Mouse (Mus musculus): Measurements from ENCODE around the gene Srsf9. TPM values are rescaled to one million over a fixed set of nuclear protein-coding genes. Genes with fewer than 3 reads are reported as not detected.

Srsf9 gene
- total RNA-seq, 2 experiments from 2014 or later, result 83.9 to 87.4 TPM

GRCm38 (mm10) chr5:115319004-115319940, 7.7 kb upstream of the Srsf9 start:
- DNase-seq (ENCODE audit: low spot score in 2 of 2), result peak; percentile 26 to 68

DNA sequence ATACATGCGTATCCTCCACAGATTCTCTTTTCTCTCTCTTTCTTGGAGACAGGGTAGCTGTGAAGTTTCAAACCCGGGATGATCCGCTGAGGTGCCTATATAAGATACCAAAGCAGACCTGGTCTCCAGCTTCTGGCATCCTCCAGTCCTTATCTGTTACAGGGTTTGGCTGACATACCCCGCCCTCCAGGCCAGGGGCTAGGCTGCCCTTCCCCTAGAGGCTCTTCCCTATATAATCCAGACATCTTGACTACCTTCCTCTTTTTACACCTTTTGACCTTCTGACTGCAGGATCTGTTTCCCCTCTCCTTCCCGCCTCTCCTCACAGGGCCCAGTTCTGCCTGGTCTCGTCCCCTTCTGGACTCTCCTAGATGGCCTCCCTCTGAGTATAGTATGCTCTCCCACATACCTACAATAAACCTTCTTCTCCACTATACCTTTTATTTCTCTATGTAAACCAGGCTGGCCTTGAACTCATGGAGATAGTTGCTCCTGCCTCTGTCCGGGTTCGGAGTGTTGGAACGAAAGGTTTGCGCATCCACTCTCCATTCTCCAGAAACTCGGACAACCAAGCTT, 633 bp upstream of the Srsf9 start:
- no peak for DNase-seq (ENCODE audit: low spot score in 2 of 2)

- DNase-seq (ENCODE audit: low spot score in 2 of 2), result no peak
Measured at GRCm38 (mm10) chr5:115327610-115328548, 902 bp downstream of the Srsf9 start.

GRCm38 (mm10) chr5:115330955-115331354, 4.0 kb downstream of the Srsf9 start:
- DNase-seq (ENCODE audit: low spot score in 2 of 2), result no peak

- no peak for DNase-seq (ENCODE audit: low spot score in 2 of 2)
Measured at GRCm38 (mm10) chr5:115333626-115334025, 6.6 kb downstream of the Srsf9 start.

GRCm38 (mm10) chr5:115340007-115340406, 13.0 kb downstream of the Srsf9 start:
- DNase-seq (ENCODE audit: low spot score in 2 of 2), result no peak

DNA sequence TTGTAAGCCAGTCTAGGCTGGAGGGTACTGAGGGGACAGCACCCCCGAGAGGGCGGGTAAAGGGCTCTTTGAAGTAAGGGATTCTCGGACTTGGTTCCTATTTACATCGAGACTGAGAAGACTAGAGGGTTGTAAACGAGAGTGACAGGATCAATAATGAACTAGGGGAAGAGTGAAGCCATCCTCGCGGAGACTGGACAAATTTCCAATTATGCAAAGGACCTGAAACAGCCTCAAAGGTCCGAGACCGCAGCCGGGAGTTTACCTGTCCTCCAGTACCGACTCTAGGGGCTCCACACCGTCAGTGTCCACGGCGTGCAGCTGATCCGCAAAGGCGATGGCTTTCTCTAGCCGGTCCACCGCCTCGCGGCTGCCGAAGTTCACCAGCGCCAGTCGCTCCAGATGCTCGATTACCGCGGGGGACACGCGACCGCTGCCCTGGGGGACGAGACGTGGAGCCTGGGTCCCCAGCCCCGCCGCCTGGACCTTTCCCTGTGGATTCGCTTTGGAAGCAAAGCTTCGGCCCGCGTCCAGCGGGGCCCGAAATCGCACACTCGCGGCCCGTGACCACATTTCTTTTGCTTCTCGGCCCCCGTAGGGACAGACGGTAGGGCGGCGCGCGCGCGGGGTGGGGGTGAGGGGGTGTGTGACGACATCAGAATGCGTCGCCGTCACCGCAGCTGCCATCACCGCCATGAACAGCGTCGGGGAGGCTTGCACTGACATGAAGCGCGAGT, 13.8 kb downstream of the Srsf9 start, which contains the start of the genes Gatc and Triap1:
Gene Gatc, minus strand, starts transcription at position 602 of the 737 bp plus-strand sequence.
Gene Triap1, plus strand, starts transcription at position 649 of the 737 bp plus-strand sequence.
- DNase-seq (ENCODE audit: low spot score in 2 of 2), result peak; percentile 82 to 87

DNA sequence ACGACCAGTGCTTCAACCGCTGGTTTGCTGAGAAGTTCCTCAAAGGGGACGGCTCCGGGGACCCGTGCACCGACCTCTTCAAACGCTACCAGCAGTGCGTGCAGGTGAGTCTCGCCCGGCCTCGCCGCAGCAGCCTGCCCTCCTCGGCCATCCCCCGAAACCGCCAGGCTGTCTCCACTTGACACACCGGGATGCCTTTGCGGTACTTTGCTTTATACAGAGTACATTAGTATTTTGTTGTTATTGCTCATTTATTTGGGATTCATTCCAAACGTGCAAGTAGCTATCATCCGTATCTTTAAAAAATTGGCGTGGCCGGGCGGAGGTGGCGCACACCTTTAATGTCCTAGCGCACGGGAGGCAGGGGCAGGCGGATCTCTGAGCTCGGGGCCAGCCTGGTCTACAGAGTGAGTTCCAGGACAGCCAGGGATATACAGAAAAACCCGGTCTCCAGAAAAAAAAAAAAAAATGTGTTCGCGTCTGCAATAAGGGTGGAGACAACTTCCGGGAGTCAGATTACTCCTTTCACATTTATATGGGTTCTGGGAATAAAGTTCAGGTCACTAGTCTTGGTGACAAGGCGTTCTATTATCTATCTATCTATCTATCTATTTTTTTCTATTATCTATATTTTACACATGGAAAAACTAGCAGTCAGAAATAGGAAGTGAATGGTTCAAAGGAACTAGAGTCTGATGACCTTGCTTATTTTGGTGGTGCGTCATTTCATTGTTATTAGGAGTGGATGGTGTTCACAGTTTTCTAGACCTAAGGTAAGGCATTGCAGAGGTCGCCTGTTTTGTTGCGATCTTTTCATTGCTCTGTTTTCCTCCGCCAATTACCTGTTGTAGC, 14.6 kb downstream of the Srsf9 start:
- DNase-seq (ENCODE audit: low spot score in 2 of 2), result no peak

- peak; percentile 42 to 63 for DNase-seq (ENCODE audit: low spot score in 2 of 2)
Measured at GRCm38 (mm10) chr5:115347564-115347963, 20.6 kb downstream of the Srsf9 start.

DNA sequence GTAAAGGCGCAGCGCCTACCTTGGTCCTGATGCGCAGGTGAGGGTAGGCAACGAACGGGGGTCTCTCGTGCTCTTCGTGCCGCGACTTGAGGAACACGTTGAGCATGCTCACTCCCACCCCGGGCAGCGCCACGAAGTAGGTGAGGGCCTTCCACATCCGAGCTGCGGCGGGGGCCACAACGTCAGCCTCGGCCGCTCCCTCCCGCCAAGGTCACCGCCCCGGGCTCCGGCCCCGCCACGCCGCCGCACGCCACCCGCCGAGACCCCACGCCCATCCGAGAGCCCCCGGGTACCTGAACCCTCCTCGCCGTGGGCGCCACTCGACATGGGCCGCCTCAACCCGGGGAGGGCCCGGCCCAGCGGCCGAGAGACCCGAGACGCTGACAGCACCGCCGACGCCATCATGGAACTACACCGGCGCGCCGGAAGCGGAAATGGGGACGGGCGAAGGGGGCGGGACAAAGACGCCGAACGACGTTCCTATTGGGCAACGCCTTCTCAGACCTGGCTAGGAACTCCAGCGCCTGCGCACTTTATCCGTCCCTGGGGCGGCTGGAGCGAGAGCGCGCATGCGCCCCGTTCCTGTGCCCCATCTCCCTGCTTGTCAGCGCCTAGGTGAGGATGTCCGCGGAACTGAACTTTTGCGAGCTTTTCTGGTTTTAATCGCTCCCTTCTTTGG, 21.7 kb downstream of the Srsf9 start, which contains the start of gene Cox6a1:
Gene Cox6a1, minus strand, starts transcription at position 436 of the 679 bp plus-strand sequence.
- DNase-seq (ENCODE audit: low spot score in 2 of 2), result peak; percentile 96 to 98

GRCm38 (mm10) chr5:115349225-115349555, 22.2 kb downstream of the Srsf9 start:
- DNase-seq (ENCODE audit: low spot score in 2 of 2), result no peak

DNA sequence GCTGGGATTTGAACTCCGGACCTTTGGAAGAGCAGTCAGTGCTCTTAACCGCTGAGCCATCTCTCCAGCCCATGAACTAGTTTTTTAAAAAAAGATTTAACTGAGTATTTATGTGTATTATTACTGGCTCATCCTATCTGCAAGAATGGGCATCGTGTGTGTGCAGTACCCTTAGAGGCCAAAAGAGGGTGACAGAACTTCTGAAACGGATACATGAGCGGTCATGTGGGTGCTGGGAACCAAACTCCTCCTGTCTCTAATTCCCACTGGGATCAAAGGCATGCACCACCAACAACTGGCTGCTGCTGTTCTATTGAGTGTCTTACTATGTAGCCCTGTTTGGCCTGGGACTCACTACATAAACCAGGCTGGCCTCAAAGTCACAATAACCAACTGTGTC, 24.4 kb downstream of the Srsf9 start:
- no peak for DNase-seq (ENCODE audit: low spot score in 2 of 2)

- DNase-seq (ENCODE audit: low spot score in 2 of 2), result no peak
Measured at GRCm38 (mm10) chr5:115355070-115355469, 28.1 kb downstream of the Srsf9 start.

- DNase-seq (ENCODE audit: low spot score in 2 of 2), result peak; percentile 80 to 85
Measured at GRCm38 (mm10) chr5:115358872-115359271, 31.9 kb downstream of the Srsf9 start.

DNA sequence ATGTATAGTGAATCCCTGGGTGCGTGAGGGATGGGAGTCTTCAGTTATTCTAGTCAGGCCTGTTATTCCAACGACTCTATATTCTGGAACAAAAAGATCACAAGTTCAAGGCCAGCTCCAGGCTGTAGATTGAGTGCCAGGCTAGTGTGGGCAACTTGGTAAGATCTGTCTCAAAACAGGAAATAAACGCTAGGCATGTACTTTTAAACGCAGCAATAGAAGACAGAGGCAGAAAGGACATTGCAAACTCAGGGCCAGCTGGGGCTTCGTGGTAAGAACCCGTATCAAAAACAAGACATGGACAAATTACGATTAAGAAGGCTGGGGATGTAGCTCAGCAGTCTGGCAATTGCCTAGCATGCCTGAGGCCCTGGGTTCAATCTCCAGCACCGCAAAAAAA, 32.5 kb downstream of the Srsf9 start:
- no peak for DNase-seq (ENCODE audit: low spot score in 2 of 2)

- no peak for DNase-seq (ENCODE audit: low spot score in 2 of 2)
Measured at GRCm38 (mm10) chr5:115359851-115360372, 32.9 kb downstream of the Srsf9 start.

DNA sequence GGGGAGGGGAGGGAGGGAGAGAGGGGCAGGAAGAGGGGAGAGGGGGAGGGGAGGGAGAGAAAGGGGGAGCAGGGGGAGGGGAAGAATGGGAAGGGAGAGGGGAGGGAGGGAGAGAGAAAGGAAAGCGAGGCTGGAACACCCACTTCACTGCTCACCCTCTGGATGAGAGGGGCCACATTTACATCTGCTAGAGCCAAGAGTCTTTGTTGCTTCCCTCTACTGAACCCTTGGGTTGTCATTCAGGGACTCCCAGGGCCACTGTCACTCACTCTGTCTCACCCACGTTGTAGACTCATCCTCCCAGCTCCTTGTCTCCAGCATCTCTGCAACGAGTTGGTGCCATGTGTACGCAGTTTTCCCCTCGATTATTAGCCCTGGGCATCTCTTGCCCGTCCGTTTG, 35.2 kb downstream of the Srsf9 start:
- DNase-seq (ENCODE audit: low spot score in 2 of 2), result no peak

DNA sequence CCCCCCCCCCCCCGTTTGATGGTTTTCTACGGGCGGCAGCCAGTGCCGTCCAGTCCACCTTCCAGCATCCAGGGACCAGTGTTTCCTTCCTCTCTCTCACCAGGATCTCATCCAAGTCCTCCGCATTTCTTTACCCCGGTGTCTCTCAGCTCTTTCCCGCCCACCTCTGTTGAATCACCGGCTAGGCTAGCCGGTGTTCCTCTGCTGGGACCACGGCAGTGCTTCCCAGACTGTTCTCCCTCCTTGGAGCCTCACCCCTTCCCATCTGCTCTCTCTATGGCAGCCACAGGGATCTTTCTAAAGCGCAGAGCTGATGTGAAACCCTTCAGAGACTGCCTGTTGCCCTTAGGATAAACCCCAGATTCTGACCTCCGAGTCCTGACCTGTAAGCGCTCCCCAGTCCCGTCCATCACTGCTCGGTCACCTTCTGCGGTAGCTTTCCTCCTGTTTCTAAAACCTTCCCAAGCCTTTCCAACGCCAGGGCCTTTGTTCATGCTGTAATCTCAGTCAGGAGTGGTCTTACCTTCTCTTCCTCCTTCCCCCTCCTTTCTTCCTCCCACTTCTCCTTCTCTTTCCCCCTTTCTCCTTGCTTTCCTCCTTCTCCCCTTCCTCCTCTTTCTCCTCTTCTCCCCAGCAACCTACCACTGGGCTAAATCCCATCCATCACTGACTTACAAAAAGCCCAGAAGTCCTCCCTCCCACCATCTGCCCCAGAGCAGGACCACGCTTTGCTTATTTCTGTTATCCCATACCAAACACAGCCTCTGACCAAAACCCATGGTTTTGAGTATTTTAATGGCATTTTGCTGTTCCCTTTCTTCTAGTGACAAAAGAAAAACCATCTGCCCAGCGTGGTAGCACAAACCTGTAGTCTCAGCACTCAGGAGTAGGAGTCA, 36.1 kb downstream of the Srsf9 start:
- DNase-seq (ENCODE audit: low spot score in 2 of 2), result no peak
